Mouse (Mus musculus) C2C12 (cell line): ENCODE results near the gene Gorasp1. TPM values are rescaled to one million over a fixed set of nuclear protein-coding genes. Genes with fewer than 3 reads are reported as not detected.

Experiments
- H3K27me3 ChIP-seq: one replicate; pipeline ENCODE4 v1.6.1; 2011; ENCODE audit not compliant: control insufficient read depth, insufficient read depth, insufficient read length
- H3K36me3 ChIP-seq: one replicate; pipeline ENCODE4 v1.6.1; 2011; ENCODE audit not compliant: control insufficient read depth, insufficient read depth
- H3K4me3 ChIP-seq: one replicate; pipeline ENCODE4 v1.5.1; 2011; ENCODE audit warnings: mild to moderate bottlenecking, control low read depth; ENCODE audit not compliant: poor library complexity, insufficient read depth, severe bottlenecking
- H3K79me2 ChIP-seq: one replicate; pipeline ENCODE4 v1.6.1; 2011; ENCODE audit not compliant: control insufficient read depth, insufficient read depth
- H3K79me3 ChIP-seq: one replicate; pipeline ENCODE4 v1.6.1; 2011; ENCODE audit warnings: low read depth, control low read depth
- H3ac ChIP-seq: one replicate; pipeline ENCODE3; 2011; ENCODE audit warnings: low read depth; ENCODE audit not compliant: control insufficient read depth, insufficient read length
- CEBPB ChIP-seq: IDR thresholded peaks from one replicate; pipeline ENCODE4 v1.6.1; 2011; ENCODE audit warnings: low read depth, mild to moderate bottlenecking, control low read depth, moderate library complexity
- CTCF ChIP-seq: IDR thresholded peaks from one replicate; pipeline ENCODE4 v1.5.1; 2011; ENCODE audit not compliant: control insufficient read depth, insufficient read depth, insufficient read length
- FOSL1 ChIP-seq: IDR thresholded peaks from one replicate; pipeline ENCODE4 v1.8.0; 2011; ENCODE audit warnings: mild to moderate bottlenecking, low read length; ENCODE audit not compliant: poor library complexity, insufficient read depth, severe bottlenecking
- MAX ChIP-seq: IDR thresholded peaks from one replicate; pipeline ENCODE4 v1.6.1; 2011; ENCODE audit warnings: mild to moderate bottlenecking, control low read depth
- MYOD1 ChIP-seq: IDR thresholded peaks from one replicate; pipeline ENCODE4 v1.6.1; 2011; ENCODE audit warnings: low read depth; ENCODE audit not compliant: control insufficient read depth, insufficient read length
- MYOG ChIP-seq: IDR thresholded peaks from one replicate; pipeline ENCODE4 v1.6.1; 2011; ENCODE audit not compliant: control insufficient read depth, insufficient read length; ENCODE audit errors: extremely low read depth
- USF1 ChIP-seq: IDR thresholded peaks from one replicate; pipeline ENCODE4 v1.6.1; 2011; ENCODE audit warnings: low read depth, mild to moderate bottlenecking, control low read depth, moderate library complexity
- polyA plus RNA-seq: library from polyadenylated mRNA; unstranded; fragments of >200 nt; fragmentation: generic; extraction: Trizol; gene quantifications from one replicate; pipeline ENCODE4 v1.2.1, GENCODE M21; 2012; ENCODE audit warnings: missing spikeins

Gorasp1 gene
- polyA plus RNA-seq, 1 experiment = 11.0 TPM

DNA sequence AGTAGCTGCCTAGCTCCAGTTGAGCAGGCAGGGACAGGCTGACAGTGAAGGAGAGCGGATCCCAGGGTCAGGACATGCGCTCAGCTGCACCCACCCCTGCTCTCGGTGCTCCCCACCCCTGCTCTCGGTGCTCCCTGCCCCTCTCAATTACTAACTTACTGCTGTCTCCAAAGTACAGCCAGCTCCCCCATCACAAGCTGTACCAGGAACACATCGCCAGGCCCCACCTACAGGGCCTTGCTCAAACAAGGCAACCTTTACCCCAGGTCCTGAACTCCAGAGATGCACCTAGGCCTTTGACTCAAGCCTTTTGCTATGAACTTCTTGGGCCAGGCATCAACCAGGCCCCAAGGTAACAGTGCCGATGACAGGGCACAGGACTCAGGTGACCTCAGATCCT, 3.7 kb downstream of the Gorasp1 start:
- Histone ChIP-seq H3K79me2 (peaks cover 8% of the 10 kb centered on the region), H3K79me3 (no peaks in the 10 kb centered on the region), H3K4me3 (no peak overlapping the region), H3ac (no peak overlapping the region), H3K27me3 (no peaks in the 10 kb centered on the region), H3K36me3 (peaks cover 6% of the 10 kb centered on the region)
- TF ChIP-seq CTCF = no peak
- no peak for TF ChIP-seq MYOD1
- no peak for TF ChIP-seq MYOG
- no peak for TF ChIP-seq FOSL1
- no peak for TF ChIP-seq USF1
- TF ChIP-seq MAX = no peak
- no peak for TF ChIP-seq CEBPB

DNA sequence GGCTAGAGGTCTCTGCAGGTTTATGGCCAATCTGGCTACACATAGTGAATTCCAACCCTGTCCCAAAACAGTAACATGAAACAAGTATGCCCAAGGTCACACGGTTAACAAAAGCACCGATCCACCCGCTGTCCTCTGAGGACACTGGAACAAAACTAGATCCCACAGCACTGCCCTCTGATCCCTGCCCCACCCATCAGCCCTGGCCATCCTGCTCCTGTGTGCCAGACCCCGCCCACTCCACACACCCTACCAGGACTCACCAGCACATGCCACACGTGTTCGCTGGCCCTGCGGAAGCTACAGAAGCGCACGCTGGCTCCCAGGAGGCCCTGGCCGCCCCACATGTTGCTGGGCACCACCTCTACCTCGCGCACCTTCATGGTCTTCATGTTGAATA, 5.0 kb downstream of the Gorasp1 start:
- TF ChIP-seq CEBPB (no peak), CTCF (no peak)
- peaks cover 6% of the 10 kb centered on the region for H3K36me3 ChIP-seq
- H3K4me3 ChIP-seq = no peak overlapping the region
- H3ac ChIP-seq = no peak overlapping the region
- H3K27me3 ChIP-seq = no peaks in the 10 kb centered on the region
- H3K79me3 ChIP-seq = no peaks in the 10 kb centered on the region
- H3K79me2 ChIP-seq = peaks cover 8% of the 10 kb centered on the region

DNA sequence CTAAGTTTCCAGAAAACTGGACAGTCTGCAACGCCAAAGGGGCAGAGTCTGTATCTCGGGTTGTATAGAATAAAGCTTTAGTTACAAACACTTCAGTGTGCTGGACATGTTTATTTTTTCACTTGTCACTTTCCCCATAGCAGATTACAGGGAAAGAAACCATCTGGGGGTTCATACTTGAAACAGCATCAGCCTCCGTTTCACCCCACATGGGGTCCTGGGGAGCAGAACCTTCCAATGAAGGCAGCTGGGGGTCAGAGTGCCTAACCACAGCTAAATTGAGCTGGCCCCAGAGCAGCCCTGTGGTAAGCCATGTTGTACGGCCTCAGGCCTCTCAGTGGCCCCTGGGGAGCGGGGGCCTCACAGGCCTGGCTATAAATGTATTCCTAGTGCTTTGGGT, 10.9 kb downstream of the Gorasp1 start:
- Histone ChIP-seq H3K27me3 (no peaks in the 10 kb centered on the region), H3K79me2 (no peaks in the 10 kb centered on the region), H3K79me3 (no peaks in the 10 kb centered on the region), H3ac (no peak overlapping the region), H3K36me3 (peaks cover 31% of the 10 kb centered on the region), H3K4me3 (no peak overlapping the region)
- TF ChIP-seq USF1 (no peak), FOSL1 (no peak), CTCF (no peak), CEBPB (no peak)

DNA sequence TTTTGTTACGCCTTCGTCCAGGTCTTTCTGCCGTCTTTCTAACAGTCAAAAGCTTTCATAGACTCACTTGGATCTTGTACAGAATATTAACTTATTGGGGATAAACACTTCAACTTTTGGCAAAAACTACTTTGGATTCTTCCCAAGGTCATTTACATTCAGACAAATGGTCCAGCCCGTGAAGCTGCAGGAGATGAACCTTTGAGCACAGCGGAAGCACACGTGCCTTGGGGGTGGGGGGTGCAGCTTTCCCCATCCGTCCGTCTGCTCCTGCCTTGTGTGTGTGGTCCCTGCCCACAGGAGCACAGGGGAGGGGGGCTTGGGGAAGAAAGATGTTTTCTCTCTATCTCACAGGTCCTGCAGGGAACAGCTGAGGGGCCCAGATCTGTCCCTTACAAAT, 11.6 kb downstream of the Gorasp1 start:
- Histone ChIP-seq H3K4me3 (no peak overlapping the region), H3K27me3 (no peaks in the 10 kb centered on the region), H3K79me2 (no peaks in the 10 kb centered on the region), H3K36me3 (peaks cover 30% of the 10 kb centered on the region), H3ac (no peak overlapping the region), H3K79me3 (no peaks in the 10 kb centered on the region)
- TF ChIP-seq MYOG (no peak), FOSL1 (no peak), USF1 (no peak), CEBPB (no peak), MYOD1 (no peak), CTCF (no peak), MAX (no peak)

DNA sequence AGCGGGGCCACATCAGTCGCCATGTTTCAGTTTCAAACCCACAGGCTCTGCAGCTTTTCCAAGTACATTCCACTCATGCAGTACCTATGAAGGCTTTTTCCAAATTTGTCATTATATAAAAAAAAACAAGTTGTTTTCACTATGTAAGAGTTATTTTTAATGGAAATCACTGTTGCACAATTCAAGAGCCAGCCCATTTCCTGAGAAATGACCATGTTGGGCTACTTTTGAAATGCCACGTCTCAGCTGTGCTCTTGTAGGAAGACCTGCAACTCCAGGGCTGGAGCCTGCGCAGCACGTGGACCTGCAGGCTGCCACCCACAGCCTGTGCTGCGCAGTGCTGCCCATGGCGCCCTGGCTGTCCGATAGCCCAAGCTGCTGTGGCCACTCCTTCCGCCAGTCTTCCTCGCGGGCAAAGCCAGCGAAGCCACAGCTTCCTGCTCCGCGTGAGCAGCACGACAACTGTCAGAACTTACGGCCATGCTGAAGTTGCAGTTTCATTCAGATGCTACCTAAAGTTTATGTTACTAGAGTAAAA, 12.2 kb downstream of the Gorasp1 start:
- TF ChIP-seq FOSL1 = no peak
- TF ChIP-seq MAX = no peak
- no peak for TF ChIP-seq CEBPB
- TF ChIP-seq MYOG = no peak
- no peak for TF ChIP-seq USF1
- no peak for TF ChIP-seq CTCF
- no peak for TF ChIP-seq MYOD1
- Histone ChIP-seq H3K4me3 (no peak overlapping the region), H3K36me3 (peaks cover 25% of the 10 kb centered on the region), H3K79me2 (no peaks in the 10 kb centered on the region), H3K27me3 (no peaks in the 10 kb centered on the region), H3K79me3 (no peaks in the 10 kb centered on the region), H3ac (no peak overlapping the region)

DNA sequence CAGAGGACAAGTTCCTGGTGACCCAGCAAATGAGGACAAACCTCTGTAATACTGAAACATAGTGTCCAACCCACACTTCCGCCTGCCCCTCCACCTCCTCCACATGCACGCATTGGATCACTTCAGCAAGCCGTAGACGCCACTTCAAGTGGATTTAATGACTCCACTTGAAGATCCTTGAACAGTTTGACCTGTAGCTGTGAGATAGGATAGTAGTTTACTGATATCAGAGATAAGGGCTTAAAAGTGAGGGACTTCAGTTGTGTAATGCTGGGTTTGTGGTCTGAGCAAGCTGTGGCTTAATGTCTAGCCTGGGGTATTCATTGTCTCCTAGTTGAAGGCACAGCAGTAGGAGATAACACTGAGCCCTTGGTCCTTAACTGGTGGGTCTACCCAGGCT, 13.9 kb downstream of the Gorasp1 start:
- Histone ChIP-seq H3ac (no peak overlapping the region), H3K4me3 (no peak overlapping the region), H3K79me3 (no peaks in the 10 kb centered on the region), H3K79me2 (no peaks in the 10 kb centered on the region), H3K27me3 (no peaks in the 10 kb centered on the region), H3K36me3 (peaks cover 29% of the 10 kb centered on the region)
- TF ChIP-seq FOSL1 (no peak), CEBPB (no peak), MYOD1 (no peak), USF1 (no peak), MAX (no peak), CTCF (no peak), MYOG (no peak)

DNA sequence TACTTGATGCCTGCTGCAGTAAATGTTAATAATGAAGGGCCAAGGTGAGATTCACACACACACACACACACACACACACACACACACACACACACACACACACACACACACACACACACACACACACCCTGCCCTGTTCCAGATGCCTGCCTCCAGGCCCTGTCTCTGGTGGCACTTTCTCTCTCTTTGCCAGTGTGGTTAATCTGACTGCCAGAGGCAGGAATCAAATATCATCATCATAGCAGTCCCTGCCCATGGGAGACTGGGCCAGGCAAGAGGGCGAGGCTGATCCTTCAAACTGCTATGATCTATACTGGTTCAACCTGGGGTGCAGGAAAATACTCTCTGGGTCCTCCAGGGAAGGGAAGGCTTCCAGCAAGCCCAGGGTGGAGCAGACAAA, 17.5 kb downstream of the Gorasp1 start:
- H3ac ChIP-seq = no peak overlapping the region
- peaks cover 46% of the 10 kb centered on the region for H3K36me3 ChIP-seq
- no peak overlapping the region for H3K4me3 ChIP-seq
- no peaks in the 10 kb centered on the region for H3K79me3 ChIP-seq
- H3K27me3 ChIP-seq = no peaks in the 10 kb centered on the region
- H3K79me2 ChIP-seq = no peaks in the 10 kb centered on the region
- TF ChIP-seq CTCF = no peak
- TF ChIP-seq FOSL1 = no peak
- TF ChIP-seq CEBPB = no peak
- TF ChIP-seq MAX = no peak
- TF ChIP-seq USF1 = no peak
- no peak for TF ChIP-seq MYOD1
- TF ChIP-seq MYOG = no peak
